Mouse (Mus musculus): ENCODE data around the gene Mvb12b. TPM values are rescaled to one million over a fixed set of nuclear protein-coding genes. Genes with fewer than 3 reads are reported as not detected.

Mvb12b gene
- total RNA-seq, 1 experiment = 5.0 TPM

DNA sequence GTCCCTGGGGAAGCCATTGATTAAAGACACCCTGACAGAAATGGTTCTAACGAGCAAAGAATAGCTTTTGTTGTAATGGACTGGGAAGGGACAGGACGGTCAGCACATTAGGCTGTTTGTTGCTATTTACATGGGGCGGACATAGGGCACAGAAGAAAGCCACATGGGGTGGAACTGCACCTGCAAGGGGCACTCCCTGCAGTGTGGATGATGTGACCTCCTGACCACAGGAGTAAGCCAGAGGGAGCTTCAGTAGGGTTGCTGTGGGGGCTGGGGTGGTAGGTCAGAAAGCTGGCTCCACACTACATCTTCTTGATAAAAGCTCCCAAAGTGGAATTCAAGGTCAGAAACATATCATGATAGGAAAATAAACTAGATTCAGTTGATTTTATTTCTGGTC, 47.3 kb downstream of the Mvb12b start:
- no peaks in the 10 kb centered on the region; the same call in 1 of the 2 replicates for H3K36me3 ChIP-seq (ENCODE audit: control insufficient read depth, insufficient read depth, low read length, poor library complexity, severe bottlenecking)
- in situ Hi-C loops (cut with MboI; ENCODE audit: low sequenced_read_pairs in 2 of 2, unreplicated experiment in 2 of 2) = no loop called here
- TF ChIP-seq ZC3H11A (IDR thresholded peaks at IDR 0.05; ENCODE audit: borderline replicate concordance, low read depth, low read length) (no peak), HCFC1 (IDR thresholded peaks at IDR 0.05; ENCODE audit: borderline replicate concordance, insufficient read depth, low read length) (no peak), CHD2 (IDR thresholded peaks at IDR 0.05; ENCODE audit: low read depth, low read length) (no peak), MAFK (IDR thresholded peaks at IDR 0.05; ENCODE audit: insufficient read depth, low read depth, low read length) (no peak), ZNF384 (IDR thresholded peaks at IDR 0.05; ENCODE audit: low read depth, low read length) (no peak)

DNA sequence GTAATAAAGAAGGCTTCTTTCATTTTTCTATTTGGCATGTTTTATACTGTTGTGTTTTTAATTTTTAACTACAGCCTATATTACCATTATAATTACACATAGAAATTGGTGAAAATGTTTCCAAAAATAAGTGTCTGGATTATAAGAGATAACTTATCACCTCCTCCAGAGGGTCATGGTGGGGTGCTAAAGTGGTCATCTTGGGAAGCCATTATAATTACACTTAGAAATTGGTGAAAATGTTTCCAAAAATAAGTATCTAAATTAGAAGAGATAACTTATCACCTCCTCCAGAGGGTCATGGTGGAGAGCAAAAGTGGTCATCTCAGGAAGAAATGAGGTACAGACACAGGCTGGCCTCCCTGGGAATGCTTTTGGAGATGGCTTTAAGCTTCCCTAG, 48.5 kb downstream of the Mvb12b start:
- no peak overlapping the region for H3K4me3 ChIP-seq (ENCODE audit: insufficient read depth in 1 of 2, low read depth in 1 of 2, low read length in 2 of 2, poor library complexity in 1 of 2, severe bottlenecking in 1 of 2)
- no peaks in the 10 kb centered on the region for H3K9me3 ChIP-seq (ENCODE audit: control insufficient read depth, insufficient read depth, low read depth, low read length)
- TF ChIP-seq HCFC1 (IDR thresholded peaks at IDR 0.05; ENCODE audit: borderline replicate concordance, insufficient read depth, low read length) (no peak), ZNF384 (IDR thresholded peaks at IDR 0.05; ENCODE audit: low read depth, low read length) (no peak), MAFK (IDR thresholded peaks at IDR 0.05; ENCODE audit: insufficient read depth, low read depth, low read length) (no peak), ZC3H11A (IDR thresholded peaks at IDR 0.05; ENCODE audit: borderline replicate concordance, low read depth, low read length) (no peak)
- H3K4me1 ChIP-seq (ENCODE audit: control insufficient read depth in 2 of 2, insufficient read depth in 2 of 2, low read length in 2 of 2, poor library complexity in 1 of 2) = peaks cover 0 to 2% of the 10 kb centered on the region in 2 experiments; a peak in 1 of 4 replicates
- H3K9ac ChIP-seq (ENCODE audit: insufficient read depth, low read depth, low read length, poor library complexity, severe bottlenecking) = no peak overlapping the region
- H3K36me3 ChIP-seq (ENCODE audit: control insufficient read depth, insufficient read depth, low read length, poor library complexity, severe bottlenecking) = no peaks in the 10 kb centered on the region; the same call in 1 of the 2 replicates
- no peak for DNase-seq (ENCODE audit: low read depth, low spot score)
- no peak overlapping the region for H3K27ac ChIP-seq (ENCODE audit: insufficient read depth, low read depth, low read length, poor library complexity, severe bottlenecking)
- in situ Hi-C loops (cut with MboI; ENCODE audit: low sequenced_read_pairs in 2 of 2, unreplicated experiment in 2 of 2) = no loop called here

More for the DNA sequence above, 47.3 kb downstream of the Mvb12b start:
- DNase-seq (ENCODE audit: low read depth, low spot score) = no peak
- no peaks in the 10 kb centered on the region for H3K9me3 ChIP-seq (ENCODE audit: control insufficient read depth, insufficient read depth, low read depth, low read length)
- H3K27ac ChIP-seq (ENCODE audit: insufficient read depth, low read depth, low read length, poor library complexity, severe bottlenecking) = no peak overlapping the region
- no peak overlapping the region for H3K9ac ChIP-seq (ENCODE audit: insufficient read depth, low read depth, low read length, poor library complexity, severe bottlenecking)
- H3K4me3 ChIP-seq (ENCODE audit: insufficient read depth in 1 of 2, low read depth in 1 of 2, low read length in 2 of 2, poor library complexity in 1 of 2, severe bottlenecking in 1 of 2) = no peak overlapping the region
- peaks cover 0 to 2% of the 10 kb centered on the region in 2 experiments; a peak in 1 of 4 replicates for H3K4me1 ChIP-seq (ENCODE audit: control insufficient read depth in 2 of 2, insufficient read depth in 2 of 2, low read length in 2 of 2, poor library complexity in 1 of 2)

DNA sequence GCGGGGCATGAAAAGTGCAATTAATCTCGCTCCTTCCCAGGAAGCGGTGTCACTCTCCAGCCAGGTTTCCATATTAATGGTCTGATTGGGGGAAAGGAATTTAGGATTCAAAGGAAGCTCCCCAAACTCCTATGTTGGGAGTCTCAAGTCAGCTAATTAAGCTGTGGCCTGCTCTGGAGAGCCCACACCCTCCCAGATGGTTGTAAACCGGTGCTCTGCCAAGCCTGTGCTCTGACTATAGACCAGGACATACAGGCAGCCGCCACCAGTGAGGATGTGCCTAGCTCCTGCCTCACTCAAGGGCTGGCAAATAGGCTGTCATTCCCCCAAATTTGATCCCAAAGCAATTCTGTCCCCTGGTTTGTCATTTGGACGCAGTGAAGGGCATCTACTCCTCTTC, 50.4 kb downstream of the Mvb12b start:
- no peaks in the 10 kb centered on the region for H3K9me3 ChIP-seq (ENCODE audit: control insufficient read depth, insufficient read depth, low read depth, low read length)
- peaks cover 0 to 2% of the 10 kb centered on the region in 2 experiments; a peak in 1 of 4 replicates for H3K4me1 ChIP-seq (ENCODE audit: control insufficient read depth in 2 of 2, insufficient read depth in 2 of 2, low read length in 2 of 2, poor library complexity in 1 of 2)
- H3K4me3 ChIP-seq (ENCODE audit: insufficient read depth in 1 of 2, low read depth in 1 of 2, low read length in 2 of 2, poor library complexity in 1 of 2, severe bottlenecking in 1 of 2) = no peak overlapping the region
- TF ChIP-seq ZNF384 (IDR thresholded peaks at IDR 0.05; ENCODE audit: low read depth, low read length) (no peak), HCFC1 (IDR thresholded peaks at IDR 0.05; ENCODE audit: borderline replicate concordance, insufficient read depth, low read length) (no peak)
- no peaks in the 10 kb centered on the region; the same call in 1 of the 2 replicates for H3K36me3 ChIP-seq (ENCODE audit: control insufficient read depth, insufficient read depth, low read length, poor library complexity, severe bottlenecking)
- DNase-seq (ENCODE audit: low read depth, low spot score) = no peak
- H3K9ac ChIP-seq (ENCODE audit: insufficient read depth, low read depth, low read length, poor library complexity, severe bottlenecking) = no peak overlapping the region
- H3K27ac ChIP-seq (ENCODE audit: insufficient read depth, low read depth, low read length, poor library complexity, severe bottlenecking) = no peak overlapping the region
- in situ Hi-C loops (cut with MboI; ENCODE audit: low sequenced_read_pairs in 2 of 2, unreplicated experiment in 2 of 2) = no loop called here

DNA sequence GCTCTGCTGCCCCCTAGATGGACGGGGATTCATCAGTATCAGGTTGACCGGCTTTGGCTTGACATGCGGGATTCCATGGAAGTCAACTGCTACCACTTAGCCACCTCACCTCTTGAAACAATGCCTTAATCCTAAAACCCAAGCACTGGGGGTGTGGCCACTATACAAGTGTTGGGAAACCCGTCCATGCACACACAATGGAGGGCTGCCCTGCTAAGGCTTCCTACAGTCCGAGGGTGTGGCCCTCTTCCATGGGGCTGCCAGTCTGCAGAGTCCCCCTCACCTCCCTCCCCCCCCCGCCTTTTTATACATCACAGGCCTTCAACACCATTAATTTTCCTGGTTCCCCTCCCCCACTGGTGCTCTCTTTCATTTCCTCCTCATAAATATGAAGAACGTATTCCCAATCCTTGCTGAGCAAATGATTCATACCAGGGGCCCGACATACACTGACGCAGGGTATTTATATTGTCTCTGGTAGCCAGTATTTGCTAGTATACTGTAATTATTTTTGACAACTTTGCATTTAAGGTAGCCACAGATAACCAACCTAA, 51.0 kb downstream of the Mvb12b start:
- Histone ChIP-seq H3K36me3 (ENCODE audit: control insufficient read depth, insufficient read depth, low read length, poor library complexity, severe bottlenecking) (no peaks in the 10 kb centered on the region; the same call in 1 of the 2 replicates), H3K27ac (ENCODE audit: insufficient read depth, low read depth, low read length, poor library complexity, severe bottlenecking) (no peak overlapping the region), H3K4me1 (ENCODE audit: control insufficient read depth in 2 of 2, insufficient read depth in 2 of 2, low read length in 2 of 2, poor library complexity in 1 of 2) (peaks cover 0 to 2% of the 10 kb centered on the region in 2 experiments; a peak in 1 of 4 replicates), H3K4me3 (ENCODE audit: insufficient read depth in 1 of 2, low read depth in 1 of 2, low read length in 2 of 2, poor library complexity in 1 of 2, severe bottlenecking in 1 of 2) (no peak overlapping the region), H3K9ac (ENCODE audit: insufficient read depth, low read depth, low read length, poor library complexity, severe bottlenecking) (no peak overlapping the region), H3K9me3 (ENCODE audit: control insufficient read depth, insufficient read depth, low read depth, low read length) (no peaks in the 10 kb centered on the region)
- in situ Hi-C loops (cut with MboI; ENCODE audit: low sequenced_read_pairs in 2 of 2, unreplicated experiment in 2 of 2) = no loop called here
- DNase-seq (ENCODE audit: low read depth, low spot score) = no peak
- TF ChIP-seq CHD2 (IDR thresholded peaks at IDR 0.05; ENCODE audit: low read depth, low read length) (no peak), ZNF384 (IDR thresholded peaks at IDR 0.05; ENCODE audit: low read depth, low read length) (no peak), ZC3H11A (IDR thresholded peaks at IDR 0.05; ENCODE audit: borderline replicate concordance, low read depth, low read length) (no peak), MAFK (IDR thresholded peaks at IDR 0.05; ENCODE audit: insufficient read depth, low read depth, low read length) (no peak), HCFC1 (IDR thresholded peaks at IDR 0.05; ENCODE audit: borderline replicate concordance, insufficient read depth, low read length) (no peak)

DNA sequence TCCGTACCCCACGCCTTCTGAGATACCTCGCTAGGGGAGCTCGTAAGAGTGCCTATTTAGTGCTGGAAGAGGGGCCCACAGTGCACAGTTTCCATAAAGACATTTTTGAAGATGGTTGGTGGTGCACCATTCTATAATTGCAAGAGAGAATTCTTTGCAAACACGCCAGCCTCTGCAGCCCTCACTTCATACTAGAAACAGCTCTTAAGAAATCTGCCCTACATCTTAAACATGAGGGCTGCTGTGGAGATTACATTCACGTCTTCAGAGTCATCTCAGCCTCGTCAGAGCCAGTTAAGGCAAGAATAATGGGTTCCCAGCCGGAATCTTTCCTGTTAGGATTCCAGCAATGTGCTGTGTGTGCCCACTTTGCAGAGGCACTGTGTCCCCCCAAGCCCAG, 52.7 kb downstream of the Mvb12b start:
- no peaks in the 10 kb centered on the region for H3K9me3 ChIP-seq (ENCODE audit: control insufficient read depth, insufficient read depth, low read depth, low read length)
- H3K27ac ChIP-seq (ENCODE audit: insufficient read depth, low read depth, low read length, poor library complexity, severe bottlenecking) = no peak overlapping the region
- DNase-seq (ENCODE audit: low read depth, low spot score) = no peak
- in situ Hi-C loops (cut with MboI; ENCODE audit: low sequenced_read_pairs in 2 of 2, unreplicated experiment in 2 of 2) = no loop called here
- no peak overlapping the region for H3K4me3 ChIP-seq (ENCODE audit: insufficient read depth in 1 of 2, low read depth in 1 of 2, low read length in 2 of 2, poor library complexity in 1 of 2, severe bottlenecking in 1 of 2)
- TF ChIP-seq ZC3H11A (IDR thresholded peaks at IDR 0.05; ENCODE audit: borderline replicate concordance, low read depth, low read length) (no peak), HCFC1 (IDR thresholded peaks at IDR 0.05; ENCODE audit: borderline replicate concordance, insufficient read depth, low read length) (no peak), CHD2 (IDR thresholded peaks at IDR 0.05; ENCODE audit: low read depth, low read length) (no peak), ZNF384 (IDR thresholded peaks at IDR 0.05; ENCODE audit: low read depth, low read length) (no peak), MAFK (IDR thresholded peaks at IDR 0.05; ENCODE audit: insufficient read depth, low read depth, low read length) (no peak)
- H3K9ac ChIP-seq (ENCODE audit: insufficient read depth, low read depth, low read length, poor library complexity, severe bottlenecking) = no peak overlapping the region
- H3K36me3 ChIP-seq (ENCODE audit: control insufficient read depth, insufficient read depth, low read length, poor library complexity, severe bottlenecking) = no peaks in the 10 kb centered on the region; the same call in 1 of the 2 replicates
- peaks cover 0 to 2% of the 10 kb centered on the region in 2 experiments; a peak in 1 of 4 replicates for H3K4me1 ChIP-seq (ENCODE audit: control insufficient read depth in 2 of 2, insufficient read depth in 2 of 2, low read length in 2 of 2, poor library complexity in 1 of 2)
